Mouse (Mus musculus): ENCODE results near the gene Rnf115.

Rnf115 gene

GRCm38 (mm10) chr3:96834587-96835348 lies 107.3 kb downstream of the Rnf115 start:
- no peak for DNase-seq (ENCODE audit: low spot score)

- DNase-seq (ENCODE audit: low spot score), result peak; percentile 26
Measured at GRCm38 (mm10) chr3:96836414-96836813, 109.0 kb downstream of the Rnf115 start.

- DNase-seq (ENCODE audit: low spot score), result no peak
Measured at GRCm38 (mm10) chr3:96838996-96839645, 111.7 kb downstream of the Rnf115 start.

Data from lung, postnatal 25 days (tissue).